Mouse (Mus musculus) neural tube, embryonic 12.5 days (tissue): ENCODE results near the gene Wdr59. TPM values are rescaled to one million over a fixed set of nuclear protein-coding genes. Genes with fewer than 3 reads are reported as not detected.

Source experiments
- ATAC-seq: fragments of 200-750 bp; cut with Nextera tagmentation; 2 replicates; pipeline ENCODE4 v1.8.0; 2017; ENCODE audit warnings: low read depth, mild to moderate bottlenecking, moderate TSS enrichment, moderate library complexity; ENCODE audit not compliant: low FRiP score
- H3K27ac ChIP-seq: fragments of 300-500 bp; sonication (generic); 2 replicates; pipeline ENCODE4 v1.5.1; 2016
- H3K27me3 ChIP-seq: fragments of 300-500 bp; sonication (generic); replicated peaks from 2 replicates; pipeline ENCODE4 v1.6.1; 2016; ENCODE audit warnings: mild to moderate bottlenecking
- H3K36me3 ChIP-seq: fragments of 300-500 bp; sonication (generic); 2 replicates; pipeline ENCODE4 v1.6.1; 2016; ENCODE audit warnings: mild to moderate bottlenecking
- H3K4me1 ChIP-seq: fragments of 300-500 bp; sonication (generic); 2 replicates; pipeline ENCODE4 v1.6.1; 2016
- H3K4me2 ChIP-seq: fragments of 300-500 bp; sonication (generic); replicated peaks from 2 replicates; pipeline ENCODE4 v1.6.1; 2016; ENCODE audit warnings: mild to moderate bottlenecking
- H3K4me3 ChIP-seq: fragments of 300-500 bp; sonication (generic); 2 replicates; pipeline ENCODE4 v1.5.1; 2016
- H3K9ac ChIP-seq: fragments of 300-500 bp; sonication (generic); 2 replicates; pipeline ENCODE4 v1.6.1; 2016; ENCODE audit warnings: mild to moderate bottlenecking
- H3K9me3 ChIP-seq: fragments of 300-500 bp; sonication (generic); 2 replicates; pipeline ENCODE4 v1.6.1; 2016; ENCODE audit warnings: mild to moderate bottlenecking
- WGBS: fragments of 180-500 bp; shearing (Covaris S2); methylation state at CpG from one replicate; pipeline ENCODE4 v1.1.7; 2016; 5-methylcytosine and 5-hydroxymethylcytosine counted together
- microRNA-seq: library from miRNA; unstranded; fragments of <30 nt; microRNA quantifications from one replicate; pipeline ENCODE4, GENCODE M21; 2017
- polyA plus RNA-seq: library from polyadenylated mRNA; unstranded; fragments of >200 nt; fragmentation: Nextera tagmentation; extraction: Ambion mirVana; gene quantifications from 2 replicates; pipeline ENCODE4 v1.2.1, GENCODE M21; 2016

Gene Wdr59
- polyA plus RNA-seq, 1 experiment from 2014 or later, result 6.8 TPM

GRCm38 (mm10) chr8:111422614-111423013 lies 99.3 kb downstream of the Wdr59 start:
- no peak overlapping the region for H3K4me2 ChIP-seq
- H3K4me1 ChIP-seq, result no peaks in the 10 kb centered on the region
- H3K27ac ChIP-seq, result no peak overlapping the region
- H3K4me3 ChIP-seq, result no peak overlapping the region
- no peaks in the 10 kb centered on the region for H3K36me3 ChIP-seq
- ATAC-seq, result no peak
- 94% methylated on average over 2 of the region's 2 CpGs for WGBS
- 0 out of 2 replicates have a peak, but pooled peaks cover 2% of the 10 kb centered on the region for H3K27me3 ChIP-seq
- no peaks in the 10 kb centered on the region for H3K9me3 ChIP-seq
- H3K9ac ChIP-seq, result no peak overlapping the region

DNA sequence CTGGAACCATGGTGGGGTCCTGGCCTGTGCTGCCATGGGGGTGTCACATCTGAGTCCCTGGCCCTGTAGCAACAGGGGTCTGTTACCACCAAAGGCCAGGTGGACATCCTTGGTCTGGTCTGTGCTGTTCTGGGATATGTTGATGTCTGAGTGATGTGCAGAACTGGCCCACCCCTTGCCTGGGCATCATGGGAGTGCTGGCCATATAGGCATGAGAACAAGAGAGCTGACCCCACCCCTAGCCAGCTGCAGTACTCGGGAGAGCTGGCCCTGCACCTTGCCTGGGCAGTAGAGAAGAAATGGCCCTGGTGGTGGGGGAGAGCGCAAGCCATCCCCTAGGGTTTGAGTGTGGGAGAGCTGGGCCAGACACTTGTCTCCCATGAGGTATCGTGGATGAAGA lies 102.7 kb downstream of the Wdr59 start:
- Histone ChIP-seq H3K9ac (no peak overlapping the region), H3K36me3 (no peaks in the 10 kb centered on the region), H3K27ac (no peak overlapping the region), H3K4me3 (no peak overlapping the region), H3K9me3 (no peaks in the 10 kb centered on the region), H3K27me3 (no peaks in the 10 kb centered on the region), H3K4me2 (no peak overlapping the region), H3K4me1 (no peaks in the 10 kb centered on the region)
- ATAC-seq, result no peak
- 75% methylated on average over 3 of the region's 3 CpGs for WGBS

GRCm38 (mm10) chr8:111418601-111419000 lies 103.3 kb downstream of the Wdr59 start:
- no peak overlapping the region for H3K27ac ChIP-seq
- H3K9me3 ChIP-seq, result no peaks in the 10 kb centered on the region
- WGBS, result 28% methylated on average over 9 of the region's 9 CpGs
- H3K4me3 ChIP-seq, result no peak overlapping the region
- H3K4me2 ChIP-seq, result no peak overlapping the region
- no peaks in the 10 kb centered on the region for H3K4me1 ChIP-seq
- no peaks in the 10 kb centered on the region for H3K36me3 ChIP-seq
- H3K27me3 ChIP-seq, result no peaks in the 10 kb centered on the region
- H3K9ac ChIP-seq, result no peak overlapping the region
- ATAC-seq, result no peak

DNA sequence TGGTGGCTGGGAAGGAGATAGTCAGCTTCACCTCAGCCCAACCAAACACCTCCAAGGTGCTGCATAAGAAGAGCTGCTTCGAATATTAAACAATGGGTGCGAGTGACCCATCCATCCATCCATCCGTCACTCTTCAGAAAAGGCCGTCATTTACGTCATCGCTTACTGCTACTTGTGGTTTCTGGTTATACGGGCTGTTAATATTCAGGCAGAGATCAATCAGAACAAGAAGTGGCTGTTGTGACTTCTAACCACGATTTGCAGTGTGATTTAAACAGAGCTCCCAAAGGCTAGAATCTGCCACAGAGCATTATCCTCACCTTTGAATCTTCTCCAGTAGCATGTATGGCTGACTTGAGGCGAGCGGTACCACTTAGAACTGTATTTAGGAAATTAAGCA lies 104.7 kb downstream of the Wdr59 start:
- H3K4me2 ChIP-seq, result no peak overlapping the region
- no peak for ATAC-seq
- no peaks in the 10 kb centered on the region for H3K9me3 ChIP-seq
- WGBS, result 87% methylated on average over 10 of the region's 10 CpGs
- H3K4me1 ChIP-seq, result no peaks in the 10 kb centered on the region
- no peak overlapping the region for H3K4me3 ChIP-seq
- H3K27me3 ChIP-seq, result no peaks in the 10 kb centered on the region
- no peak overlapping the region for H3K9ac ChIP-seq
- no peaks in the 10 kb centered on the region for H3K36me3 ChIP-seq
- H3K27ac ChIP-seq, result no peak overlapping the region

DNA sequence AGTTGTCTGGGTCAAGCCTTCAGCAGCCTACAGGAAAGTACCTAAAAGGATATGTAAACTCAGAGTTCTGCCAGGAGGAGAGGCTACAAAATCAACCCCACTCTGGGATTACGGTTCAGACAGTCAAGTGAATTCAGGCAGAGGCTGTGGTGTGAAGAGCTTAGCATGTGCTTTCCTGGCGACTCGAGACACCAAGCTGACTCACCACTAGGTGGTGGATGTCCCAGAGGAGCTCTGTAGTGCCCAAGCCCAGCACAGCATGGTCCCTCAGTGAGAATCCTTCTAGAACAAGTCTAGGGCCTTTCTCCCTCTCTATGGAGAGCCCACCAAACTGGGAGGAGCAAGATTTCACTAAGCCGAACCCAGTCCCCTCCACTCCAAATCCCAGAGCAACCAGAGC lies 118.5 kb downstream of the Wdr59 start:
- H3K27ac ChIP-seq, result no peak overlapping the region
- no peak for ATAC-seq

More for the DNA sequence above, 118.5 kb downstream of the Wdr59 start:
- H3K36me3 ChIP-seq, result no peaks in the 10 kb centered on the region
- H3K9ac ChIP-seq, result no peak overlapping the region
- H3K4me3 ChIP-seq, result no peak overlapping the region
- H3K4me1 ChIP-seq, result no peaks in the 10 kb centered on the region
- H3K9me3 ChIP-seq, result no peaks in the 10 kb centered on the region
- H3K27me3 ChIP-seq, result no peaks in the 10 kb centered on the region
- no peak overlapping the region for H3K4me2 ChIP-seq
- WGBS, result 54% methylated on average over 4 of the region's 4 CpGs

Small RNA genes lying within 50 kb of the gene (microRNA-seq; reads per million reads assigned to microRNA genes)
- not detected for gene Mir1957b

Other genes with a start within 250 kb of the Wdr59 start
- gene Rfwd3, start 221.9 kb downstream of the Wdr59 start, polyA plus RNA-seq, result 53.7 and 56.5 TPM in 2 replicates
- gene Mlkl, start 183.9 kb downstream of the Wdr59 start, polyA plus RNA-seq, result 0.22 and 0.47 TPM in 2 replicates
- gene Fa2h, start 128.3 kb downstream of the Wdr59 start, polyA plus RNA-seq, result not detected in 2 replicates
- gene Znrf1, start 14.0 kb upstream of the Wdr59 start, polyA plus RNA-seq, result 113 and 118 TPM in 2 replicates
- gene Ldhd, start 108.3 kb upstream of the Wdr59 start, polyA plus RNA-seq, result 0.46 and 0.49 TPM in 2 replicates
- 22.0 and 25.4 TPM in 2 replicates for gene Zfp1, start 121.3 kb upstream of the Wdr59 start, polyA plus RNA-seq
- not detected in 2 replicates for gene Ctrb1, start 168.9 kb upstream of the Wdr59 start, polyA plus RNA-seq
- 55.9 and 61.5 TPM in 2 replicates for gene Bcar1, start 221.7 kb upstream of the Wdr59 start, polyA plus RNA-seq